Mouse (Mus musculus) heart, embryonic 15.5 days (tissue): ENCODE results near the gene Hint2. TPM values are rescaled to one million over a fixed set of nuclear protein-coding genes. Genes with fewer than 3 reads are reported as not detected.

Source experiments
- ATAC-seq: fragments of 200-750 bp; cut with Nextera tagmentation; replicated peaks from 2 replicates; pipeline ENCODE4 v1.8.0; 2017; ENCODE audit warnings: low read depth, moderate TSS enrichment; ENCODE audit not compliant: insufficient number of reproducible peaks, insufficient read depth, low FRiP score
- H3K27ac ChIP-seq: fragments of 300-500 bp; sonication (generic); 2 replicates; pipeline ENCODE4 v1.5.1; 2015; ENCODE audit warnings: mild to moderate bottlenecking, inconsistent platforms
- H3K27me3 ChIP-seq: fragments of 300-500 bp; sonication (generic); 2 replicates; pipeline ENCODE4 v1.6.1; 2015; ENCODE audit warnings: inconsistent platforms
- H3K36me3 ChIP-seq: fragments of 300-500 bp; sonication (generic); 2 replicates; pipeline ENCODE4 v1.6.1; 2015; ENCODE audit warnings: mild to moderate bottlenecking, inconsistent platforms
- H3K4me1 ChIP-seq: fragments of 300-500 bp; sonication (generic); replicated peaks from 2 replicates; pipeline ENCODE4 v1.6.1; 2015; ENCODE audit warnings: inconsistent platforms
- H3K4me2 ChIP-seq: fragments of 300-500 bp; sonication (generic); 2 replicates; pipeline ENCODE4 v1.6.1; 2015; ENCODE audit warnings: inconsistent platforms, mild to moderate bottlenecking, moderate library complexity
- H3K4me3 ChIP-seq: fragments of 300-500 bp; sonication (generic); 2 replicates; pipeline ENCODE4 v1.5.1; 2015; ENCODE audit warnings: mild to moderate bottlenecking, inconsistent platforms
- H3K9ac ChIP-seq: fragments of 300-500 bp; sonication (generic); 2 replicates; pipeline ENCODE4 v1.6.1; 2015; ENCODE audit warnings: mild to moderate bottlenecking, inconsistent platforms
- H3K9me3 ChIP-seq: fragments of 300-500 bp; sonication (generic); replicated peaks from 2 replicates; pipeline ENCODE4 v1.6.1; 2016; ENCODE audit warnings: inconsistent platforms
- WGBS: fragments of 180-500 bp; shearing (Covaris S2); methylation state at CpG from one replicate; pipeline ENCODE4 v1.1.7; 2015; ENCODE audit warnings: mixed read lengths; 5-methylcytosine and 5-hydroxymethylcytosine counted together
- polyA plus RNA-seq: library from polyadenylated mRNA; unstranded; fragments of >200 nt; fragmentation: Nextera tagmentation; extraction: Ambion mirVana; gene quantifications from 2 replicates; pipeline ENCODE4 v1.2.1, GENCODE M21; 2015

Hint2 gene
- polyA plus RNA-seq = 150 and 188 TPM in 2 replicates

DNA sequence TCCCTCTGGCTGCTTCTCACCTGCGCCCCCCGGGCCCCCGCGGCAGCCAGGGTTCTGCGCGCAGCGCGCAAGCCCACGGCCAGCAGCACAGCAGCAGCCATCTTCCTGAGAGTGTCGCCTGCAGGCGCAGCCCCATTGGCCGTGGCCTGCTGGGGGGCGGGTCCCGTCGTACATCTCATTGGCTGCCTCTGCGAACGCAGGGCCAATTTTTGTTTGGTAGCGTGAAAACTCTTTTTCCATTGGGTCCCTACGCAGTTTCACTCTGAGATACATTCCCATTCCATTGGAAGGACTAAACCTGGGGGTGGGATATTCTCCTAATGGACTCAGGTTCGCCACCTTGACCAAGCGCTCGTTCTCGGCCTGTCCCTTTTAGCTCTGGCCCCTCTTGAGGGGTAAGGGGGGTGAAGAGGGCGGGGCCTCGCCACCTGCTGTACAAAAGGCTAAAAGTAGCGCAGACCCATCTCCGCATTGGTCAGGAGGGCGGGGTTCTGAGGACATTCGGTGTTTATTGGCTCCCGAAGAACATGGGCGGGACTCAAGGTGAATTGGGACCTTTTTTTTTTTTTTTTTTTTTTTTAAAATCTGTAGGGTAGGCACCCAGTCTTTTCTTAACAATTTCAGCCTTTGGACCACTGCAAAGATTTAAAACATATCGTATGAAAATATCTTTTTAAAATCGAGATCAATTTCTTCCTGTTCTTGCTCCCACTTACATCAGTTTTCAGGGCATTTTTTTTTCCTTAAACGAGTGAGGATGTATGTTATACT is at the start of gene Hint2:
Hint2 (minus strand) TSS at position 128 of the 771 bp plus-strand sequence.
- Histone ChIP-seq H3K4me2 (peak within 1 kb of the TSS; percentile 86), H3K4me3 (peak within 1 kb of the TSS; percentile 84), H3K36me3 (no peaks in the 10 kb centered on the region), H3K9ac (peak within 1 kb of the TSS; percentile 88), H3K9me3 (no peaks in the 10 kb centered on the region), H3K27me3 (peaks cover 5% of the 10 kb centered on the region; the same call in 1 of the 2 replicates), H3K27ac (peak within 1 kb of the TSS; percentile 95), H3K4me1 (peaks cover 17% of the 10 kb centered on the region)
- WGBS = 1% methylated on average over 34 of the region's 34 CpGs
- ATAC-seq = peak; percentile 95

DNA sequence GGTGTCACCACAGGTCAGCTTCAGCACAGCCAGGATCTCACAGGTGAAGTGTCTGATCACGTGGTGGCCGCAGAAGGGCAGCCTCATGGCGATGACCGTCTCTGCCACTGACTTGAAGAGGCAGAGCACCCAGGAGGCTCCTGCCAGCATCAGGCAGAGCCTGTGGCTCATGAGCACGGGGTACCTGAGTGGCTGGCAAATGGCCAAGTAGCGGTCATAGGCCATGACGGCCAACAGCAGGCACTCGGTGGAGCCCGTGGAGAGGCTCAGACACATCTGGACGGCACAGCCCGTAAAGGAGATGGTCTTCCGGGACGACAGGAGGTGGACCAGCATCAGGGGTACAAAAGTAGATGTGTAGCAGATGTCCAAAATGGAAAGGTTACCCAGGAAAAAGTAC is 49.7 kb upstream of the Hint2 start:
- no peak overlapping the region for H3K9ac ChIP-seq
- H3K4me3 ChIP-seq = no peak overlapping the region
- H3K36me3 ChIP-seq = no peaks in the 10 kb centered on the region
- 65% methylated on average over 13 of the region's 13 CpGs for WGBS
- no peaks in the 10 kb centered on the region; the same call in 1 of the 2 replicates for H3K4me1 ChIP-seq
- H3K27me3 ChIP-seq = no peaks in the 10 kb centered on the region
- no peaks in the 10 kb centered on the region for H3K9me3 ChIP-seq
- ATAC-seq = no peak
- no peak overlapping the region for H3K27ac ChIP-seq
- no peak overlapping the region for H3K4me2 ChIP-seq

DNA sequence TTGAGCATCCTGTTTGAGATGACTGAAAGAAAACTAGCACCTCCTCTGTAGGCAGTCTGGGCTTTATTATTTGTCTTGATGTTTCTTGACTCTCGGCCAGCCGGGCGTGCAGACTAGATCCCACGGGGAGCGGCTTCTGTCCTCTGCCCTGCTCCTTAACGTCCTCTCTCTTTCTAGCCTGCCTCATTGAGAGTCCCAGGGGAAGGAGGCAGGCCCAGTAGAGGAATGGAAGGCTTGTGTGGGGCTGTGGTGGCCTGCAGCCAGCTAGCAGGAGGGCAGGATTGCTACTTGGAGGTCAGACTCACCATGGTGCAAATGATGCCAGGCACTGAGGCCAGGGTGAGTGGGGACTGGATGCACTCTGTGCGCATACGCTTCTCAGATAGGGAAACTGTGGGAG is 47.6 kb upstream of the Hint2 start:
- Histone ChIP-seq H3K9ac (no peak overlapping the region), H3K4me3 (no peak overlapping the region), H3K27me3 (no peaks in the 10 kb centered on the region), H3K36me3 (no peaks in the 10 kb centered on the region), H3K9me3 (no peaks in the 10 kb centered on the region), H3K27ac (no peak overlapping the region), H3K4me2 (no peak overlapping the region), H3K4me1 (no peaks in the 10 kb centered on the region)
- WGBS = 69% methylated on average over 8 of the region's 8 CpGs
- ATAC-seq = no peak

DNA sequence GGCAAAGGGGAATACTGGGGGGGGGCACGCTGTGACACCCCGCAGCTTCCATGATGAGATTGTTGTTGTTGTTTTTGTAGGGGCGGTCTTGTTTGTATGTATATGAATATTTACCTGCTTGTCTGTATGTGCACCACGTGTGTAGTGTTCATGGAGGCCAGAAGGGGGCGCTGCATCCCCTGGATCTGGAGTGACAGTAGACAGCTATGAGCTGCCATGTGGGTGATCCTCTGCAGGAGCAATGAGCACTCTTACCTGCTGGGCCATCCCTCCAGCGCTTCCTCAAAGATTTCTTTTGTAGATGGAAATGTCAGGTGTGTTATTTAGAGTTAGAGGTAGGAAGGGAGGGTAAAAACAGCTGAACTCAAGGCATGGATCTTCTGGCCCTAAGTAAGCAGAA is 47.2 kb upstream of the Hint2 start:
- Histone ChIP-seq H3K4me2 (no peak overlapping the region), H3K27ac (no peak overlapping the region), H3K9me3 (no peaks in the 10 kb centered on the region), H3K4me1 (no peaks in the 10 kb centered on the region), H3K4me3 (no peak overlapping the region), H3K27me3 (no peaks in the 10 kb centered on the region), H3K9ac (no peak overlapping the region), H3K36me3 (no peaks in the 10 kb centered on the region)
- no peak for ATAC-seq
- WGBS = 76% methylated on average over 6 of the region's 6 CpGs

DNA sequence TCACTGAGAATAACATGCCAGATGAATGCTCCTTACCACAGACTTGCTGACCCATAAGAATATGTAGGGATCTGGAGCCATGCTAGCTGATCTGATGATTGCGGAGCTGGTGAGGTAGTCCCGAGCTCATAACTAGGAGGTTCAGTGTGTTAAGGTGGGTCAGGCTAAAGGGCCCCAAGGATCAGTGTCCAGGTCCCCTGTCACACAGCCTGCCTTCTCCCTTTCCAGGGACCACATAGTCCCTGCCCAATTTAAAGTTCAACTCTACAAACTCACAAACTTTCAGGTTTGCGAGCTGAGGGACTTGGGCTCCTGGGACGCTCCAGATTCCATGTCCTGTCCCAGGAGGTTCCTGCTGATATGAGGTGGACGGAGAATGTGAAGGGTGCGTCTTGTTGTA is 44.4 kb upstream of the Hint2 start, which contains the start of gene Olfr70:
Olfr70 (minus strand) TSS at position 101 of the 400 bp plus-strand sequence.
- Histone ChIP-seq H3K4me2 (no peak within 1 kb of the TSS), H3K36me3 (no peaks in the 10 kb centered on the region), H3K27ac (no peak within 1 kb of the TSS), H3K9me3 (no peaks in the 10 kb centered on the region), H3K27me3 (no peaks in the 10 kb centered on the region), H3K9ac (no peak within 1 kb of the TSS), H3K4me1 (peaks cover 5% of the 10 kb centered on the region), H3K4me3 (no peak within 1 kb of the TSS)
- no peak for ATAC-seq
- WGBS = 82% methylated on average over 6 of the region's 6 CpGs

DNA sequence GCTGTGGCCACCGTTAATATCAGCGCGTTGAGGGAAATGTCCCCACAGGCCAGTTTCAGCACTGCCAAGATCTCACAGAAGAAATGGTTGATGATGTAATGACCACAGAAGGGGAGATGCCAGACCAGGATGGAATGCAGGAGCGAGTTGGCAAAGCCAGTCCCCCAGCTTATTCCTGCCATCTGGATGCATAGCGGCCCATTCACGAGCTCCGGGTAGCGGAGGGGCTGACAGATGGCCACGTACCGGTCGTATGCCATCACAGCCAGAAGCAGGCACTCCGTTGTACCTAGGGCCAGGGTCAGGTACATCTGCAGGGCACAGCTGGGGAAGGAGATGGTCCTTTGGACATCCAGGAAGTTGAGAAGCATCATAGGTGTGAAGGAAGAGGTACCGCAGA is 40.3 kb upstream of the Hint2 start:
- H3K9me3 ChIP-seq = no peaks in the 10 kb centered on the region
- WGBS = 86% methylated on average over 13 of the region's 13 CpGs
- ATAC-seq = no peak
- H3K36me3 ChIP-seq = no peaks in the 10 kb centered on the region
- H3K4me3 ChIP-seq = no peak overlapping the region
- H3K9ac ChIP-seq = no peak overlapping the region
- H3K27me3 ChIP-seq = no peaks in the 10 kb centered on the region
- H3K4me1 ChIP-seq = peaks cover 27% of the 10 kb centered on the region
- H3K27ac ChIP-seq = no peak overlapping the region
- H3K4me2 ChIP-seq = no peak overlapping the region

DNA sequence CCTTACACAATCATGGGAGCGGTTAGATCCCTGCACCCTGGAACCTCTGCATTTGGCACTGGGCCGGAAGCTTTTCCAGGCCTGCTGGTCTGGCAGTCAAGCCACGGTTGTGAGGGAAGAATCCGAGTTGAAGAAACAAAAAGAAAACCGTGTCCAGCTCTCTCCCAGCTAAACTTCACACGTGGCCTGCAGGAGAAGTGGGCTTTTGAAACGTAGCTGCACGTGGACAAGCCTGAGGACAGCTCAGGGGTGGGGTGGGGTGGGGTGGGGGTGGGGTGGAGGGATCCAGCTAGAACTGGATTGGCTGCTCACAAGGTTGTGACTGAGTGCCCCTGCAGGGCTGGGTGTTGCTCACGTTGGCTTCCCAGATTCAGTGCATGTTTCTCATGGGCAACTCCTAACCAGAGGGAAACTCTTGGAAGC is 39.0 kb upstream of the Hint2 start:
- H3K27ac ChIP-seq = peak overlapping the region; percentile 49; the same call in 1 of the 2 replicates
- H3K9ac ChIP-seq = no peak overlapping the region
- no peaks in the 10 kb centered on the region for H3K9me3 ChIP-seq
- ATAC-seq = no peak
- H3K4me2 ChIP-seq = no peak overlapping the region
- no peaks in the 10 kb centered on the region for H3K36me3 ChIP-seq
- no peaks in the 10 kb centered on the region for H3K27me3 ChIP-seq
- H3K4me3 ChIP-seq = no peak overlapping the region
- 13% methylated on average over 9 of the region's 9 CpGs for WGBS
- H3K4me1 ChIP-seq = peaks cover 27% of the 10 kb centered on the region

DNA sequence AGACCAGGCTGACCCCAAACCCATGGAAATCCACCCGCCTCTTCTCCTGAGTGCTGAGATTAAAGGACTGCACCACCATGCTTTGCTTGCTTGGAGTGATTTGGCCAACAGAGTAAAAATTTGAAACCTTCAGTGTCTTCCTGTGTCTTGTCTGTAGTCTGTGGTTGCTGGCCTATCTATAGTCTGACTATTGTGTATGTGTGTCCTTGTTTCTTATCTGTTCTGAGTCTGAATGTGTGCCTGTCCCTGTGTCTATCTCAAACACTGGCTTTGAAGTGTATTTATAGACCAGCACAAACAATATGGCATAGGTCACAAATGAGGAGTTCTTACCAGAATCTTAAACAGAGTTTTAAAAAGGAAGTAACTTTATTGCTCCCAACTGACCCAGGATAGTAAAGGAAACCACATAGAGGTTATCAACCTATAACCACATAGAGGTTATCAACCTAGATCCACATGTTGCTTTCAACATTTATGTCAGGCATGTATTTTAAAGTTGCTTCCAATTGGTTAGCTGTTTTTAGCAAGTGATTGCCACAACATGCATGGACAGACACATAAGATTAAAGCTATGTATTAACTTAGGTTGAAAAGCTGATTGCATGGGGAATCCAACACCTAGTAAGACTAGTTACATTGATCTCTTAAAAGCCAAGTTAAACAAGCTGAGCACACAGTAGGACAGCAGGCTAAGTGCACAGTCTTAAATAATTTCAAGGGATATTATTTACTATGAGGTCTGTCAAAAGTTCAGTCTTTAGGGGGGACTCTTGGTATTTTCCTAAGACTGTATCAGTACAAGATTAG is 38.4 kb upstream of the Hint2 start:
- WGBS = 81% methylated on average over 1 of the region's 1 CpGs
- H3K9ac ChIP-seq = no peak overlapping the region
- peak overlapping the region; percentile 49; the same call in 1 of the 2 replicates for H3K27ac ChIP-seq
- no peak for ATAC-seq
- H3K27me3 ChIP-seq = no peaks in the 10 kb centered on the region
- H3K4me3 ChIP-seq = no peak overlapping the region
- H3K9me3 ChIP-seq = no peaks in the 10 kb centered on the region
- H3K4me2 ChIP-seq = no peak overlapping the region
- H3K36me3 ChIP-seq = no peaks in the 10 kb centered on the region
- peaks cover 27% of the 10 kb centered on the region for H3K4me1 ChIP-seq

DNA sequence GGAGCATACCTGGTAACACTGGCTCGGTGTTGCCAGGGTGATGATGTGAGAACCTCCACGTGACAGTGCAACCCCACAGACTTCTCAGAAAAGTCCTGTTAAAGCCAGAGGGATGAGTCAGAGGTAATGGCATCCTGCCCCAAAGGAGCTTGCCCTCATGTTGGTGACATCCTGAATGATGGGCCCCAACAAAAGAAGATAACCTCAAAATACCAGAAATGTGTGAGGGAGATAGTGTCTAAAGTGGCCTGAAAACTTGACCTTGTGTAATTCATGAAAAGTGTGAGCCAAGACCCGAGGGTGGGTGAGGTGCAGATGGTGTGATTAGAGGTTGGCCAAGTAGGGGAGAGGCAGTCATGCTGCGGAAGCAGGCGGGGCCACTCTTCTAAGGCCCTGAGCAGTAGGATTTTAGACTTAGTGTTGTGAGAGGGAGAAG is 37.6 kb upstream of the Hint2 start:
- 42% methylated on average over 5 of the region's 5 CpGs for whole genome bisulfite sequencing
- Histone ChIP-seq H3K27me3 (no peaks in the 10 kb centered on the region), H3K4me3 (no peak overlapping the region), H3K9me3 (no peaks in the 10 kb centered on the region), H3K4me1 (peaks cover 27% of the 10 kb centered on the region), H3K36me3 (no peaks in the 10 kb centered on the region), H3K9ac (no peak overlapping the region), H3K27ac (no peak overlapping the region), H3K4me2 (no peak overlapping the region)
- no peak; the same call in 1 of the 2 replicates for ATAC-seq

DNA sequence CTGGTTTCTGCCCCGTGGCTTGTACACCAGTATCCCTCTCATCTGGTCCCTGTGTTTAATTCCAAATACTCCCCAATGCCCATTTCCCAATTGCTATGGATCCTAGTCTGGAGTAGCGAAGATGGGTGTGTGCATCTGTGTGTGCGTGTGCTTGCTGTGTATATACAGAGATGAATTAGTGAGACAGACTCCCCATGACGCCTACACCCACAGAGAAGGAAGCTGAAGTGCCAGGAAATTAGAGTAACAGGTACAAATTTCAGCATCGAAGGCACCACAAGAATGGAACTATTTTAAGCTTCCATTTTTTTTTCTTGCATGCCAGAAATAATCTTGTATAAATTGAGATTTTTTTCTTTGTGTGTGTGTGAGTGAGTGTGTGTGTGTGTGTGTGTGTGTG is 34.8 kb upstream of the Hint2 start:
- Histone ChIP-seq H3K4me3 (no peak overlapping the region), H3K36me3 (no peaks in the 10 kb centered on the region), H3K9me3 (no peaks in the 10 kb centered on the region), H3K9ac (no peak overlapping the region), H3K4me1 (peaks cover 25% of the 10 kb centered on the region), H3K4me2 (no peak overlapping the region), H3K27ac (no peak overlapping the region), H3K27me3 (no peaks in the 10 kb centered on the region)
- no peak for ATAC-seq
- 61% methylated on average over 5 of the region's 5 CpGs for WGBS

DNA sequence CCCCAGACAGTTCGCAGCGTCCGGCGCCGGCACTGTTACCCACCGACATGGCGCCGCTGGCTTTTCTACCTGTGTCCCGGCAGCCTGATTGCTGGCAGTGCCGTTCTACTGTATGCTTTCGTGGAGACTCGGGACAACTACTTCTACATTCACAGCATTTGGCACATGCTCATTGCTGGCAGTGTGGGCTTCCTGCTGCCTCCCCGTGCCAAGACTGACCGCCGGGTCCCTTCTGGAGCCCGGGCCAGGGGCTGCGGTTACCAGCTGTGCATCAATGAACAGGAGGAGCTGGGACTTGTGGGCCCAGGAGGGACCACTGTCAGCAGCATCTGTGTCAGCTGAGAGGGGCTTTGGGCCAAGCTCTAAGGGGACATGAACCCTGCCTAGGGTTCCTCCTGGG is 33.8 kb upstream of the Hint2 start:
- no peak overlapping the region for H3K4me3 ChIP-seq
- 95% methylated on average over 17 of the region's 17 CpGs for WGBS
- no peak for ATAC-seq
- no peak overlapping the region for H3K4me2 ChIP-seq
- peaks cover 15% of the 10 kb centered on the region for H3K4me1 ChIP-seq
- no peaks in the 10 kb centered on the region for H3K36me3 ChIP-seq
- no peaks in the 10 kb centered on the region for H3K9me3 ChIP-seq
- no peak overlapping the region for H3K27ac ChIP-seq
- no peaks in the 10 kb centered on the region for H3K27me3 ChIP-seq
- H3K9ac ChIP-seq = no peak overlapping the region
